In genomic region chr7:5020685-5021084, GRCm38 (mm10) we compare ENCODE assay signal across 7 mouse cellular contexts. TPM values are rescaled to one million over a fixed set of nuclear protein-coding genes. Genes with fewer than 3 reads are reported as not detected.
A peak's percentile ranks its signal among the peaks of the same experiment; 100 is the strongest.
DNase-seq lines count a peak whose midpoint lies in the region; ATAC-seq and TF ChIP-seq lines count a peak whose summit lies in the region.

No protein-coding gene starts in this region.

- no peaks in the 10 kb centered on the region for H3K27me3 ChIP-seq in liver, adult 2 months (ENCODE audit: control insufficient read depth, insufficient read depth, low read length)
- H3K27me3 ChIP-seq in heart, postnatal 0 days (ENCODE audit: control insufficient read depth, insufficient read depth, low read length): no peaks in the 10 kb centered on the region

- TF ChIP-seq POLR2A in liver, adult 2 months (IDR thresholded peaks at IDR 0.05; ENCODE audit: extremely low read depth, insufficient read depth, low read length): no peak

- TF ChIP-seq CTCF in liver, adult 2 months (IDR thresholded peaks at IDR 0.05; ENCODE audit: low read depth, low read length): no peak
- no peak for TF ChIP-seq CTCF in heart, postnatal 0 days (IDR thresholded peaks at IDR 0.05; ENCODE audit: low read depth)

- peaks cover 12% of the 10 kb centered on the region for H3K4me1 ChIP-seq in liver, adult 2 months (ENCODE audit: control insufficient read depth, insufficient read depth, low read length)
- peaks cover 7% of the 10 kb centered on the region; the same call in 1 of the 2 replicates for H3K4me1 ChIP-seq in brown adipose tissue, adult 24 weeks (ENCODE audit: control insufficient read depth, insufficient read depth, insufficient read length, low read length)
- H3K4me1 ChIP-seq in heart, postnatal 0 days (ENCODE audit: control insufficient read depth, insufficient read depth): peaks cover 18% of the 10 kb centered on the region

- H3K4me2 ChIP-seq in heart, postnatal 0 days (ENCODE audit: low read depth, low read length): peak overlapping the region; percentile 91

- ATAC-seq in heart, postnatal 0 days (ENCODE audit: insufficient read depth, low read depth): no peak

- H3K27ac ChIP-seq in liver, adult 2 months (replicated peaks; ENCODE audit: insufficient read depth, low read depth, low read length): peak overlapping the region; percentile 82
- peak overlapping the region; percentile 88 for H3K27ac ChIP-seq in brown adipose tissue, adult 24 weeks (replicated peaks; ENCODE audit: low read depth, low read length)
- peak overlapping the region; percentile 97 for H3K27ac ChIP-seq in heart, postnatal 0 days (ENCODE audit: low read depth)
- H3K27ac ChIP-seq in macrophage: peak overlapping the region; percentile 63

- no peak for TF ChIP-seq EP300 in heart, postnatal 0 days (IDR thresholded peaks at IDR 0.05; ENCODE audit: low read depth)

- H3K9me3 ChIP-seq in heart, postnatal 0 days (replicated peaks; ENCODE audit: control insufficient read depth, low read length): no peaks in the 10 kb centered on the region

- peak overlapping the region; percentile 66 for H3K4me3 ChIP-seq in liver, adult 2 months (ENCODE audit: insufficient read depth, low read depth, low read length)
- peak overlapping the region; percentile 64 for H3K4me3 ChIP-seq in brown adipose tissue, adult 24 weeks (ENCODE audit: insufficient read depth, low read depth, low read length)
- H3K4me3 ChIP-seq in heart, postnatal 0 days (ENCODE audit: low read depth, low read length): peak overlapping the region; percentile 98
- H3K4me3 ChIP-seq in macrophage (ENCODE audit: inconsistent target): peak overlapping the region; percentile 84

- peak overlapping the region; percentile 78 for H3K9ac ChIP-seq in liver, adult 2 months (ENCODE audit: low read depth, low read length)
- H3K9ac ChIP-seq in heart, postnatal 0 days (replicated peaks; ENCODE audit: low read depth, low read length): peak overlapping the region; percentile 97

- H3K36me3 ChIP-seq in liver, adult 2 months (ENCODE audit: control insufficient read depth, insufficient read depth, low read length): peaks cover 4% of the 10 kb centered on the region; the same call in 1 of the 2 replicates
- peaks cover 29% of the 10 kb centered on the region for H3K36me3 ChIP-seq in heart, postnatal 0 days (replicated peaks; ENCODE audit: control insufficient read depth, insufficient read depth, low read length)
- peaks cover 27% of the 10 kb centered on the region; the same call in 1 of the 2 replicates for H3K36me3 ChIP-seq in macrophage (ENCODE audit: inconsistent target)

- WGBS in liver, adult 2 months: under 1% methylated on average over 14 of the region's 15 CpGs
- WGBS in heart, postnatal 0 days: 0% methylated on average over 15 of the region's 15 CpGs
- 0% methylated on average over 15 of the region's 15 CpGs for WGBS in macrophage (ENCODE audit: missing documents)

- H3K79me2 ChIP-seq in liver, adult 2 months (ENCODE audit: control insufficient read depth, insufficient read depth, low read length): peaks cover 23% of the 10 kb centered on the region; the same call in 1 of the 2 replicates
- peaks cover 81% of the 10 kb centered on the region for H3K79me2 ChIP-seq in macrophage (ENCODE audit: inconsistent target)

- DNase-seq in liver, adult 2 months (ENCODE audit: extremely low read depth, low read depth, low spot score): no peak
- DNase-seq in liver: no peak
- no peak for DNase-seq in heart, postnatal 0 days (ENCODE audit: low spot score)
- DNase-seq in thymus, postnatal 25 days: no peak
- no peak for DNase-seq in adrenal gland, postnatal 36 days

RNA-seq across cellular contexts. Expression of gene Ccdc106, which starts 0.3 kb away (rescaled TPM):
- 0.20 and 0.28 TPM in 2 replicates for total RNA-seq in liver, adult 2 months (2014; rRNA removed)
- 0.30 and 0.35 TPM in 2 replicates for polyA plus RNA-seq in liver, adult 2 months (2012; rRNA removed)
- polyA plus RNA-seq in brown adipose tissue, adult 24 weeks (2012; ENCODE audit: insufficient read depth, insufficient read length, missing spikeins): not detected in 2 replicates
- total RNA-seq in heart, postnatal 0 days (2014; rRNA removed; ENCODE audit: low replicate concordance): 1.0 and 2.8 TPM in 2 replicates
- 0.33 and 0.85 TPM in 2 replicates for polyA plus RNA-seq in heart, postnatal 0 days (2015; fragmentation: Nextera tagmentation; extraction: Ambion mirVana)
- total RNA-seq in macrophage (2018; cell fraction: chromatin; rRNA removed): 1 to 10 TPM in 9 of 26 experiments, under 1 TPM in 17; 0.25 to 2.8 (median 0.83) TPM
- under 1 TPM; 0.14 to 0.69 (median 0.33) TPM for total RNA-seq in macrophage (2018; cell fraction: cytosol; rRNA removed)
- 1 to 10 TPM in 11 of 26 experiments, under 1 TPM in 12, not detected in 3; 0.34 to 1.9 (median 0.99) TPM for total RNA-seq in macrophage (2018; cell fraction: nucleus; rRNA removed)
- polyA plus RNA-seq in macrophage (2018): 0.28 to 1.1 TPM (median 0.37 TPM) in 3 replicates
- total RNA-seq in adrenal gland, postnatal 36 days (2021): 1 to 10 TPM in 1 of 2 experiments, under 1 TPM in 1; 0.96 to 1.4 TPM

RNA-seq across cellular contexts. Expression of gene Zfp865, which starts 0.5 kb away (rescaled TPM):
- 4.1 and 4.3 TPM in 2 replicates for total RNA-seq in liver, adult 2 months (2014; rRNA removed)
- polyA plus RNA-seq in liver, adult 2 months (2012; rRNA removed): 11.2 and 14.6 TPM in 2 replicates
- 7.5 and 10.9 TPM in 2 replicates for polyA plus RNA-seq in brown adipose tissue, adult 24 weeks (2012; ENCODE audit: insufficient read depth, insufficient read length, missing spikeins)
- total RNA-seq in heart, postnatal 0 days (2014; rRNA removed; ENCODE audit: low replicate concordance): 17.6 and 24.9 TPM in 2 replicates
- 1.8 and 2.0 TPM in 2 replicates for polyA plus RNA-seq in heart, postnatal 0 days (2015; fragmentation: Nextera tagmentation; extraction: Ambion mirVana)
- total RNA-seq in macrophage (2018; cell fraction: chromatin; rRNA removed): 100 to 1,000 TPM in 15 of 26 experiments, 10 to 100 TPM in 11; 60.1 to 133 (median 104) TPM
- 10 to 100 TPM in 17 of 26 experiments, 1 to 10 TPM in 9; 6.0 to 18.3 (median 11.7) TPM for total RNA-seq in macrophage (2018; cell fraction: cytosol; rRNA removed)
- total RNA-seq in macrophage (2018; cell fraction: nucleus; rRNA removed): 100 to 1,000 TPM in 1 of 26 experiments, 10 to 100 TPM in 25; 38.8 to 106 (median 57.4) TPM
- 11.9 to 13.8 TPM (median 12.4 TPM) in 3 replicates for polyA plus RNA-seq in macrophage (2018)
- 10 to 100 TPM; 22.1 to 24.1 TPM for total RNA-seq in adrenal gland, postnatal 36 days (2021)

RNA-seq across cellular contexts. Expression of gene Gm44973, which starts 5.4 kb away (rescaled TPM):
- 0.55 and 1.1 TPM in 2 replicates for total RNA-seq in liver, adult 2 months (2014; rRNA removed)
- polyA plus RNA-seq in liver, adult 2 months (2012; rRNA removed): not detected in 2 replicates
- not detected in 2 replicates for polyA plus RNA-seq in brown adipose tissue, adult 24 weeks (2012; ENCODE audit: insufficient read depth, insufficient read length, missing spikeins)
- not detected in 2 replicates for total RNA-seq in heart, postnatal 0 days (2014; rRNA removed; ENCODE audit: low replicate concordance)
- polyA plus RNA-seq in heart, postnatal 0 days (2015; fragmentation: Nextera tagmentation; extraction: Ambion mirVana): 0.75 and 1.1 TPM in 2 replicates
- not detected for total RNA-seq in macrophage (2018; cell fraction: chromatin; rRNA removed)
- under 1 TPM in 4 of 26 experiments, not detected in 22; 0.14 to 0.18 (median 0.16) TPM for total RNA-seq in macrophage (2018; cell fraction: cytosol; rRNA removed)
- not detected for total RNA-seq in macrophage (2018; cell fraction: nucleus; rRNA removed)
- polyA plus RNA-seq in macrophage (2018): not detected in 3 replicates
- not detected for total RNA-seq in adrenal gland, postnatal 36 days (2021)

RNA-seq across cellular contexts. Expression of gene Fiz1, which starts 6.2 kb away (rescaled TPM):
- total RNA-seq in liver, adult 2 months (2014; rRNA removed): 6.2 and 6.8 TPM in 2 replicates
- 18.0 and 19.3 TPM in 2 replicates for polyA plus RNA-seq in liver, adult 2 months (2012; rRNA removed)
- polyA plus RNA-seq in brown adipose tissue, adult 24 weeks (2012; ENCODE audit: insufficient read depth, insufficient read length, missing spikeins): 10.5 and 11.9 TPM in 2 replicates
- total RNA-seq in heart, postnatal 0 days (2014; rRNA removed; ENCODE audit: low replicate concordance): 37.2 and 56.9 TPM in 2 replicates
- polyA plus RNA-seq in heart, postnatal 0 days (2015; fragmentation: Nextera tagmentation; extraction: Ambion mirVana): 14.4 and 14.7 TPM in 2 replicates
- total RNA-seq in macrophage (2018; cell fraction: chromatin; rRNA removed): 10 to 100 TPM; 13.0 to 40.4 (median 25.7) TPM
- total RNA-seq in macrophage (2018; cell fraction: cytosol; rRNA removed): 10 to 100 TPM; 16.2 to 26.9 (median 24.0) TPM
- total RNA-seq in macrophage (2018; cell fraction: nucleus; rRNA removed): 10 to 100 TPM; 12.4 to 39.0 (median 26.5) TPM
- polyA plus RNA-seq in macrophage (2018): 16.5 to 21.5 TPM (median 18.2 TPM) in 3 replicates
- 10 to 100 TPM; 23.5 to 31.5 TPM for total RNA-seq in adrenal gland, postnatal 36 days (2021)

RNA-seq across cellular contexts. Expression of gene Zfp524, which starts 6.5 kb away (rescaled TPM):
- 6.7 and 10.7 TPM in 2 replicates for total RNA-seq in liver, adult 2 months (2014; rRNA removed)
- 38.3 and 41.1 TPM in 2 replicates for polyA plus RNA-seq in liver, adult 2 months (2012; rRNA removed)
- 12.4 and 19.4 TPM in 2 replicates for polyA plus RNA-seq in brown adipose tissue, adult 24 weeks (2012; ENCODE audit: insufficient read depth, insufficient read length, missing spikeins)
- total RNA-seq in heart, postnatal 0 days (2014; rRNA removed; ENCODE audit: low replicate concordance): 11.0 and 15.6 TPM in 2 replicates
- polyA plus RNA-seq in heart, postnatal 0 days (2015; fragmentation: Nextera tagmentation; extraction: Ambion mirVana): 12.5 and 15.1 TPM in 2 replicates
- total RNA-seq in macrophage (2018; cell fraction: chromatin; rRNA removed): 10 to 100 TPM in 5 of 26 experiments, 1 to 10 TPM in 20, under 1 TPM in 1; 0.82 to 15.8 (median 6.2) TPM
- 10 to 100 TPM in 23 of 26 experiments, 1 to 10 TPM in 3; 7.3 to 21.6 (median 15.8) TPM for total RNA-seq in macrophage (2018; cell fraction: cytosol; rRNA removed)
- total RNA-seq in macrophage (2018; cell fraction: nucleus; rRNA removed): 10 to 100 TPM in 10 of 26 experiments, 1 to 10 TPM in 16; 2.6 to 16.1 (median 8.0) TPM
- polyA plus RNA-seq in macrophage (2018): 13.7 to 24.6 TPM (median 14.3 TPM) in 3 replicates
- 10 to 100 TPM in 1 of 2 experiments, 1 to 10 TPM in 1; 8.7 to 14.0 TPM for total RNA-seq in adrenal gland, postnatal 36 days (2021)
